In genomic region chr6:11404101-11404500, GRCm38 (mm10) we compare ENCODE assay signal across 26 mouse cellular contexts.
DNase-seq lines count a peak whose midpoint lies in the region; ATAC-seq and TF ChIP-seq lines count a peak whose summit lies in the region.
"Had no signal": no experiment of that assay in that cellular context is flagged by ENCODE, and none has a peak within 500 bp of the region (broad histone marks: within the 10 kb centered on the region; RNA-seq: fewer than 3 reads in every experiment).

No protein-coding gene starts in this region.

- H3K9ac ChIP-seq in hindbrain, postnatal 0 days (replicated peaks; ENCODE audit: low read length) = no peak overlapping the region
- no peak overlapping the region for H3K9ac ChIP-seq in hindbrain, embryonic 12.5 days
- H3K9ac ChIP-seq in midbrain, embryonic 14.5 days (replicated peaks; ENCODE audit: low read length) = no peak overlapping the region
- H3K9ac ChIP-seq in midbrain, embryonic 13.5 days (replicated peaks) = no peak overlapping the region
- H3K9ac ChIP-seq: heart, embryonic 13.5 days; limb, embryonic 15.5 days; liver, embryonic 14.5 days; lung, embryonic 15.5 days; neural tube, embryonic 15.5 days had no signal

- peak; percentile 53; the same call in 1 of the 2 replicates for ATAC-seq in hindbrain, postnatal 0 days
- ATAC-seq in hindbrain, embryonic 12.5 days (ENCODE audit: low FRiP score) = no peak
- no peak for ATAC-seq in midbrain, embryonic 14.5 days (ENCODE audit: low FRiP score, low TSS enrichment)
- ATAC-seq in midbrain, embryonic 13.5 days = no peak
- ATAC-seq: intestine, postnatal 0 days; midbrain, embryonic 16.5 days had no signal

- H3K9me3 ChIP-seq in hindbrain, postnatal 0 days (ENCODE audit: low read length) = no peaks in the 10 kb centered on the region
- H3K9me3 ChIP-seq in hindbrain, embryonic 12.5 days (replicated peaks) = no peaks in the 10 kb centered on the region
- H3K9me3 ChIP-seq in midbrain, embryonic 14.5 days (ENCODE audit: control insufficient read depth, low read length) = no peaks in the 10 kb centered on the region
- no peaks in the 10 kb centered on the region for H3K9me3 ChIP-seq in midbrain, embryonic 13.5 days
- H3K9me3 ChIP-seq: forebrain, embryonic 10.5 days; heart, embryonic 13.5 days; limb, embryonic 15.5 days; lung, embryonic 15.5 days; megakaryocyte, embryonic 14.5 days; neural tube, embryonic 15.5 days had no signal

- no peaks in the 10 kb centered on the region for H3K27me3 ChIP-seq in hindbrain, postnatal 0 days (ENCODE audit: insufficient read depth, low read length)
- no peaks in the 10 kb centered on the region for H3K27me3 ChIP-seq in hindbrain, embryonic 12.5 days
- no peaks in the 10 kb centered on the region for H3K27me3 ChIP-seq in midbrain, embryonic 14.5 days (ENCODE audit: control insufficient read depth, insufficient read depth, low read length)
- H3K27me3 ChIP-seq in midbrain, embryonic 13.5 days = no peaks in the 10 kb centered on the region
- H3K27me3 ChIP-seq: heart, embryonic 13.5 days; limb, embryonic 15.5 days; lung, embryonic 15.5 days; megakaryocyte, embryonic 14.5 days; neural tube, embryonic 15.5 days had no signal

- no peak overlapping the region for H3K4me2 ChIP-seq in hindbrain, postnatal 0 days (ENCODE audit: low read depth, low read length)
- H3K4me2 ChIP-seq in hindbrain, embryonic 12.5 days (replicated peaks) = no peak overlapping the region
- no peak overlapping the region for H3K4me2 ChIP-seq in midbrain, embryonic 14.5 days (ENCODE audit: low read length)
- H3K4me2 ChIP-seq in midbrain, embryonic 13.5 days (replicated peaks) = no peak overlapping the region
- H3K4me2 ChIP-seq: heart, embryonic 13.5 days; limb, embryonic 15.5 days; lung, embryonic 15.5 days; neural tube, embryonic 15.5 days had no signal

- 30% methylated on average over 2 of the region's 2 CpGs for WGBS in hindbrain, postnatal 0 days
- 50% methylated on average over 2 of the region's 2 CpGs for WGBS in hindbrain, embryonic 12.5 days
- 48% methylated on average over 2 of the region's 2 CpGs for WGBS in midbrain, embryonic 14.5 days
- WGBS in midbrain, embryonic 13.5 days = 54% methylated on average over 2 of the region's 2 CpGs

- H3K36me3 ChIP-seq in hindbrain, postnatal 0 days (ENCODE audit: insufficient read depth, low read length) = no peaks in the 10 kb centered on the region
- no peaks in the 10 kb centered on the region for H3K36me3 ChIP-seq in hindbrain, embryonic 12.5 days
- no peaks in the 10 kb centered on the region for H3K36me3 ChIP-seq in midbrain, embryonic 14.5 days (ENCODE audit: control insufficient read depth, insufficient read depth, low read length)
- H3K36me3 ChIP-seq in midbrain, embryonic 13.5 days = no peaks in the 10 kb centered on the region
- H3K36me3 ChIP-seq: forebrain, embryonic 10.5 days; heart, embryonic 13.5 days; limb, embryonic 15.5 days; lung, embryonic 15.5 days; neural tube, embryonic 15.5 days had no signal

- H3K4me3 ChIP-seq in hindbrain, postnatal 0 days (ENCODE audit: low read length) = no peak overlapping the region
- H3K4me3 ChIP-seq in hindbrain, embryonic 12.5 days = no peak overlapping the region
- no peak overlapping the region for H3K4me3 ChIP-seq in midbrain, embryonic 14.5 days (replicated peaks; ENCODE audit: low read depth, low read length)
- H3K4me3 ChIP-seq in midbrain, embryonic 13.5 days (replicated peaks) = no peak overlapping the region
- H3K4me3 ChIP-seq: forebrain, embryonic 10.5 days; heart, adult 2 months; heart, embryonic 13.5 days; left cerebral cortex, adult 2 months; limb, embryonic 15.5 days; lung, embryonic 15.5 days; megakaryocyte, embryonic 14.5 days; neural tube, embryonic 15.5 days had no signal

- no peak for TF ChIP-seq CTCF in hindbrain, postnatal 0 days (IDR thresholded peaks at IDR 0.05; ENCODE audit: low read depth)

- no peaks in the 10 kb centered on the region for H3K4me1 ChIP-seq in hindbrain, postnatal 0 days (ENCODE audit: insufficient read depth, low read length)
- H3K4me1 ChIP-seq in hindbrain, embryonic 12.5 days = no peaks in the 10 kb centered on the region
- no peaks in the 10 kb centered on the region for H3K4me1 ChIP-seq in midbrain, embryonic 14.5 days (ENCODE audit: control insufficient read depth, insufficient read depth, low read length)
- no peaks in the 10 kb centered on the region for H3K4me1 ChIP-seq in midbrain, embryonic 13.5 days (replicated peaks)
- H3K4me1 ChIP-seq: forebrain, embryonic 10.5 days; heart, embryonic 13.5 days; limb, embryonic 15.5 days; lung, embryonic 15.5 days; megakaryocyte, embryonic 14.5 days; neural tube, embryonic 15.5 days had no signal

- peak; percentile 3 to 9 for DNase-seq in cerebellum, adult 18-20 months
- no peak for DNase-seq in cerebellum, adult 11-12 months
- peak; percentile 65 for DNase-seq in hindbrain, postnatal 0 days (ENCODE audit: low spot score)
- peak; percentile 16 for DNase-seq in midbrain, embryonic 14.5 days
- peak; percentile 69 to 81 for DNase-seq in cerebellum, postnatal 14 days
- no peak for DNase-seq in heart, adult 18-20 months
- DNase-seq: adrenal gland, postnatal 25 days; gastrocnemius, postnatal 25 days; heart, adult 2 months; heart, postnatal 14 days; lung, postnatal 36 days; thymus, adult 2 months; thymus, postnatal 4 days had no signal

- no peak overlapping the region for H3K27ac ChIP-seq in hindbrain, postnatal 0 days
- no peak overlapping the region for H3K27ac ChIP-seq in hindbrain, embryonic 12.5 days
- no peak overlapping the region for H3K27ac ChIP-seq in midbrain, embryonic 14.5 days (replicated peaks; ENCODE audit: low read depth, low read length)
- H3K27ac ChIP-seq in midbrain, embryonic 13.5 days = no peak overlapping the region
- H3K27ac ChIP-seq: forebrain, embryonic 10.5 days; heart, adult 2 months; heart, embryonic 13.5 days; left cerebral cortex, adult 2 months; limb, embryonic 15.5 days; liver, embryonic 14.5 days; lung, embryonic 15.5 days; neural tube, embryonic 15.5 days; stomach, postnatal 0 days had no signal

Comparison
In these comparisons a context has a peak if more than half of its experiments do, and no peak if none do; other contexts are left out.
1. DNase-seq: peak in cerebellum, adult 18-20 months (2 of 2), hindbrain, postnatal 0 days (single experiment), midbrain, embryonic 14.5 days (single experiment) and cerebellum, postnatal 14 days (2 of 2); none in cerebellum, adult 11-12 months (single experiment) and heart, adult 18-20 months (0 of 2).